ENCODE assay signal across 11 mouse cellular contexts in the genomic region with DNA sequence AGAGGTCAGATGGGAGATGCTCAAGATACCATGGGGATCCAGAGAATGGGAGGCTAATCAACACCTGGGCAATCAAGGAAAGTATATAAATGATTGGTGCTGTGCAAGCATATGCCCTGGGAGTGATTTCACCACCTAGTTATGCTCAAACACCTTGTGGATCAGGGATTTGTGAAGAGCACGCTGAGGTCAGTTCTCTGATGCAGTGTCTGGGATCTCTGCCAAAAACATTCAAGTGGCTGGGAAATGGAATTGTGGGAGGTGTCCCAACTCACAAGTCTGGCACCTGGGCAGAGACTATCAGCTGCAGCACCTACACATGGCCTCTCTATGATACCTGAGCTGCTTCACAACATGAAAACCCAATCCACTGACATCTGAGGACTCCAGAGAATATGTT.
DNase-seq lines count a peak whose midpoint lies in the region; ATAC-seq and TF ChIP-seq lines count a peak whose summit lies in the region.
"Had no signal": no experiment of that assay in that cellular context is flagged by ENCODE, and none has a peak within 500 bp of the region (broad histone marks: within the 10 kb centered on the region; RNA-seq: fewer than 3 reads in every experiment).

No protein-coding gene starts in this region.

- no peak for TF ChIP-seq CTCF in midbrain, postnatal 0 days (IDR thresholded peaks at IDR 0.05)

- no peaks in the 10 kb centered on the region for H3K4me1 ChIP-seq in midbrain, postnatal 0 days (ENCODE audit: insufficient read depth, low read length)
- no peaks in the 10 kb centered on the region for H3K4me1 ChIP-seq in midbrain, embryonic 14.5 days (ENCODE audit: control insufficient read depth, insufficient read depth, low read length)
- H3K4me1 ChIP-seq in stomach, embryonic 16.5 days (ENCODE audit: control insufficient read depth, insufficient read depth, low read length) = no peaks in the 10 kb centered on the region; the same call in 1 of the 2 replicates
- H3K4me1 ChIP-seq: liver, embryonic 15.5 days; neural tube, embryonic 13.5 days had no signal

- no peak overlapping the region for H3K27ac ChIP-seq in midbrain, postnatal 0 days (ENCODE audit: low read depth, low read length)
- H3K27ac ChIP-seq in midbrain, embryonic 14.5 days (replicated peaks; ENCODE audit: low read depth, low read length) = no peak overlapping the region
- no peak overlapping the region for H3K27ac ChIP-seq in stomach, embryonic 16.5 days (ENCODE audit: low read length)
- H3K27ac ChIP-seq: liver, embryonic 15.5 days; neural tube, embryonic 13.5 days had no signal

- no peaks in the 10 kb centered on the region for H3K27me3 ChIP-seq in midbrain, postnatal 0 days (ENCODE audit: insufficient read depth, low read length)
- no peaks in the 10 kb centered on the region for H3K27me3 ChIP-seq in midbrain, embryonic 14.5 days (ENCODE audit: control insufficient read depth, insufficient read depth, low read length)
- H3K27me3 ChIP-seq in stomach, embryonic 16.5 days (ENCODE audit: control insufficient read depth, insufficient read depth, low read length) = no peaks in the 10 kb centered on the region
- H3K27me3 ChIP-seq: liver, embryonic 15.5 days; neural tube, embryonic 13.5 days; Patski had no signal

- 0 out of 2 replicates have a peak, but pooled peaks have one; percentile 35 for ATAC-seq in midbrain, postnatal 0 days (ENCODE audit: low FRiP score)
- no peak for ATAC-seq in midbrain, embryonic 14.5 days (ENCODE audit: low FRiP score, low TSS enrichment)
- 0 out of 2 replicates have a peak, but pooled peaks have one; percentile 33 for ATAC-seq in stomach, embryonic 16.5 days (ENCODE audit: insufficient read depth, low FRiP score)
- ATAC-seq: Patski had no signal

- H3K9me3 ChIP-seq in midbrain, postnatal 0 days (ENCODE audit: low read length) = no peaks in the 10 kb centered on the region
- H3K9me3 ChIP-seq in midbrain, embryonic 14.5 days (ENCODE audit: control insufficient read depth, low read length) = no peaks in the 10 kb centered on the region
- H3K9me3 ChIP-seq in stomach, embryonic 16.5 days (replicated peaks; ENCODE audit: control insufficient read depth, low read length) = no peaks in the 10 kb centered on the region
- H3K9me3 ChIP-seq: liver, embryonic 15.5 days; neural tube, embryonic 13.5 days had no signal

- no peak overlapping the region for H3K4me2 ChIP-seq in midbrain, postnatal 0 days (ENCODE audit: low read depth, low read length, poor library complexity, severe bottlenecking)
- no peak overlapping the region for H3K4me2 ChIP-seq in midbrain, embryonic 14.5 days (ENCODE audit: low read length)
- no peak overlapping the region for H3K4me2 ChIP-seq in stomach, embryonic 16.5 days (ENCODE audit: low read depth, low read length)
- H3K4me2 ChIP-seq: liver, embryonic 15.5 days; neural tube, embryonic 13.5 days had no signal

- 65% methylated on average over 1 of the region's 1 CpGs for WGBS in midbrain, postnatal 0 days
- 73% methylated on average over 1 of the region's 1 CpGs for WGBS in midbrain, embryonic 14.5 days
- 7% methylated on average over 1 of the region's 1 CpGs for WGBS in stomach, embryonic 16.5 days

- H3K36me3 ChIP-seq in midbrain, postnatal 0 days (ENCODE audit: insufficient read depth, low read length) = no peaks in the 10 kb centered on the region
- no peaks in the 10 kb centered on the region for H3K36me3 ChIP-seq in midbrain, embryonic 14.5 days (ENCODE audit: control insufficient read depth, insufficient read depth, low read length)
- H3K36me3 ChIP-seq in stomach, embryonic 16.5 days (ENCODE audit: control insufficient read depth, insufficient read depth, low read length) = no peaks in the 10 kb centered on the region
- H3K36me3 ChIP-seq: liver, embryonic 15.5 days; neural tube, embryonic 13.5 days had no signal

- DNase-seq in adrenal gland, postnatal 14 days = peak; percentile 12
- DNase-seq in adrenal gland, adult (ENCODE audit: inconsistent age in 2 of 2, low spot score in 1 of 2) = no peak
- DNase-seq in midbrain, postnatal 0 days (ENCODE audit: low spot score) = peak; percentile 52
- no peak for DNase-seq in midbrain, embryonic 14.5 days
- peak; percentile 37 to 41 for DNase-seq in kidney, postnatal 25 days
- no peak for DNase-seq in frontal cortex, postnatal 36 days (ENCODE audit: low spot score in 2 of 2)
- DNase-seq in urinary bladder, postnatal 36 days (ENCODE audit: low spot score in 2 of 2) = no peak

- H3K9ac ChIP-seq in midbrain, postnatal 0 days (replicated peaks; ENCODE audit: low read length, poor library complexity, severe bottlenecking) = no peak overlapping the region
- no peak overlapping the region for H3K9ac ChIP-seq in midbrain, embryonic 14.5 days (replicated peaks; ENCODE audit: low read length)
- H3K9ac ChIP-seq in stomach, embryonic 16.5 days (ENCODE audit: low read length) = no peak overlapping the region
- H3K9ac ChIP-seq: liver, embryonic 15.5 days; neural tube, embryonic 13.5 days had no signal

- H3K4me3 ChIP-seq in midbrain, postnatal 0 days (ENCODE audit: low read depth, low read length) = no peak overlapping the region
- no peak overlapping the region for H3K4me3 ChIP-seq in midbrain, embryonic 14.5 days (replicated peaks; ENCODE audit: low read depth, low read length)
- H3K4me3 ChIP-seq in stomach, embryonic 16.5 days (replicated peaks; ENCODE audit: low read length) = no peak overlapping the region
- H3K4me3 ChIP-seq: liver, embryonic 15.5 days; neural tube, embryonic 13.5 days had no signal

Comparison
In these comparisons a context has a peak if more than half of its experiments do, and no peak if none do; other contexts are left out.
1. DNase-seq: peak in adrenal gland, postnatal 14 days (single experiment), midbrain, postnatal 0 days (single experiment) and kidney, postnatal 25 days (2 of 2); none in adrenal gland, adult (0 of 2), midbrain, embryonic 14.5 days (single experiment), frontal cortex, postnatal 36 days (0 of 2) and urinary bladder, postnatal 36 days (0 of 2).